Mouse (Mus musculus) midbrain, embryonic 14.5 days (tissue): ENCODE results near the gene Fcho1. TPM values are rescaled to one million over a fixed set of nuclear protein-coding genes. Genes with fewer than 3 reads are reported as not detected.

ENCODE experiments used
- ATAC-seq: fragments of 200-750 bp; cut with Nextera tagmentation; 2 replicates; pipeline ENCODE4 v1.8.0; 2017; ENCODE audit warnings: moderate number of reproducible peaks, moderate library complexity; ENCODE audit not compliant: low FRiP score, low TSS enrichment
- DNase-seq: peaks from one replicate; pipeline ENCODE4 v3.0.0-alpha.2; 2015
- H3K27ac ChIP-seq: fragments of 300-500 bp; sonication (generic); replicated peaks from 2 replicates; pipeline ENCODE4 v1.5.1; 2014; ENCODE audit warnings: mild to moderate bottlenecking, low read depth, low read length, moderate library complexity
- H3K27me3 ChIP-seq: fragments of 300-500 bp; sonication (generic); 2 replicates; pipeline ENCODE4 v1.6.1; 2014; ENCODE audit warnings: low read length, control low read depth, mixed read lengths; ENCODE audit not compliant: control insufficient read depth, insufficient read depth
- H3K36me3 ChIP-seq: fragments of 300-500 bp; sonication (generic); 2 replicates; pipeline ENCODE4 v1.6.1; 2014; ENCODE audit warnings: low read length, control low read depth; ENCODE audit not compliant: control insufficient read depth, insufficient read depth
- H3K4me1 ChIP-seq: fragments of 300-500 bp; sonication (generic); 2 replicates; pipeline ENCODE4 v1.6.1; 2014; ENCODE audit warnings: mild to moderate bottlenecking, antibody characterized with exemption, low read length, control low read depth; ENCODE audit not compliant: control insufficient read depth, insufficient read depth
- H3K4me2 ChIP-seq: fragments of 300-500 bp; sonication (generic); 2 replicates; pipeline ENCODE4 v1.6.1; 2014; ENCODE audit warnings: mild to moderate bottlenecking, low read length, moderate library complexity
- H3K4me3 ChIP-seq: fragments of 300-500 bp; sonication (generic); replicated peaks from 2 replicates; pipeline ENCODE4 v1.5.1; 2014; ENCODE audit warnings: low read depth, low read length
- H3K9ac ChIP-seq: fragments of 300-500 bp; sonication (generic); replicated peaks from 2 replicates; pipeline ENCODE4 v1.6.1; 2014; ENCODE audit warnings: mild to moderate bottlenecking, low read length, moderate library complexity
- H3K9me3 ChIP-seq: fragments of 300-500 bp; sonication (generic); 2 replicates; pipeline ENCODE4 v1.6.1; 2016; ENCODE audit warnings: low read length, control low read depth, mixed read lengths; ENCODE audit not compliant: control insufficient read depth
- WGBS: fragments of 180-500 bp; shearing (Covaris S2); extraction: QIAGEN DNeasy Blood & Tissue Kit; methylation state at CpG from one replicate; pipeline ENCODE4 v1.1.7; 2014; 5-methylcytosine and 5-hydroxymethylcytosine counted together
- polyA plus RNA-seq: library from polyadenylated mRNA; unstranded; fragments of >200 nt; fragmentation: Nextera tagmentation; extraction: Ambion mirVana; gene quantifications from 2 replicates; pipeline ENCODE4 v1.2.1, GENCODE M21; 2014

Fcho1 gene
- polyA plus RNA-seq, 1 experiment from 2014 or later = 74.6 TPM

DNA sequence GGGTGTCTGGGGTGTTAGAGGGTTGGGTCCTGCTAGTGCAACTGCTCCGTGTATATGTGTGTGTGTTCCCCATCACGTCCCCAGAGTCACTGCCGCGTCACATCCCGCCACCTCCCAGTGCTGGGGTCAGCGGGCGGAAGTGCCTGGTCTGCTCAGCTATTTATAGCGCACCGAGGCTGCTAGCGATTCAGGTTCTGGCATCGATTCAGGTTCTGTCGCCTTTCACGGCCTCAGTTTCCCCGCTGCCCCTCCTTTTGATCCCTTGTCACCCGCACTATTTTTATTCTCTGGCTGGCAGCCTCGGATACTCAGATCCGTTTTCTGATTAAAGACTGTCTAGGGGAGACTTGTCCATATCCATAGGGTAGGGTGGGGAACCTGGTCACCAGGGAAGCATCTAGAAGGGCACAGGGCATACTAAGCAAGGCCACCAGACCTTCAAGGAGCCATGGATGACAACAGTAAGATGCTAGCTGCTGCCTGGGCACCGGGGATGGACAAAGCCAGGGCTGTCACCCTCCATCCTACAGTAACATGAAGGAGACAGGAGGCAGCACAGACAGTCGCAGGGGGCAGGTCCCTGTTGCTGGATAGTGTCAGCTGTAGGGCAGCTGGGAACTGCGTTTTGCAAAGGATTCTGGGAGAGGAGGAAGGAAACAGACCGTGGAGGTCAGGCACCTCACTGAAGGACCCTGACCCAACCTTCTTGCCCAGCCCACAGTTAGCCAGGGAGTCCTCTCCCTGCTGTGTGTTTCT is 57.1 kb downstream of the Fcho1 start:
- H3K27ac ChIP-seq = 0 out of 2 replicates have a peak overlapping the region, but pooled peaks have one; percentile 41
- peak overlapping the region; percentile 55; the same call in 1 of the 2 replicates for H3K9ac ChIP-seq
- H3K4me1 ChIP-seq = peaks cover 44% of the 10 kb centered on the region
- H3K36me3 ChIP-seq = peaks cover 9% of the 10 kb centered on the region
- peak; percentile 49 for DNase-seq
- no peak overlapping the region for H3K4me3 ChIP-seq
- ATAC-seq = no peak
- peak overlapping the region; percentile 43 for H3K4me2 ChIP-seq
- H3K9me3 ChIP-seq = no peaks in the 10 kb centered on the region
- 5% methylated on average over 21 of the region's 21 CpGs for WGBS
- peaks cover 4% of the 10 kb centered on the region; the same call in 1 of the 2 replicates for H3K27me3 ChIP-seq

DNA sequence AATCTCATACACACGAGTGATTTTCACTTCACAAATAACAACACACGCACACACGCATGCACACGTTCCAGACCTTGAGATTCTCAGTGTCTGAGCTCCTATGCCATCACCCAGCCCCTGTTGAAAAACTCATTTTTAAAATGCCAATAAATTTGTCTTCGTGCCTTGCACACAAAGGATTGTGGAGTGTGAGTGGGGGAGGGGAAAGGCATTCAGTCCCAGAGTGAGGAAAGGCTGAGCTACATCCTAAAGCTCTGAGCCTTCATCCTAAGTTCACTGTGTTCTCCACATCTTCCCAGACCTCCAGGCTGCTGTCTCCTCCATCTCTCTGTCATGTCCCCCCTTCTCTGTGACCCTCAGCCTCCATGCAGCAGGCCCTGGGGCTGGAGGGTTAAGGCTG is 58.3 kb downstream of the Fcho1 start:
- WGBS = 34% methylated on average over 5 of the region's 5 CpGs
- Histone ChIP-seq H3K4me2 (peak overlapping the region; percentile 43), H3K36me3 (peaks cover 21% of the 10 kb centered on the region), H3K9ac (peak overlapping the region; percentile 55), H3K9me3 (no peaks in the 10 kb centered on the region), H3K4me1 (peaks cover 44% of the 10 kb centered on the region), H3K27ac (peak overlapping the region; percentile 66), H3K4me3 (no peak overlapping the region), H3K27me3 (peaks cover 4% of the 10 kb centered on the region; the same call in 1 of the 2 replicates)
- no peak for ATAC-seq
- peak; percentile 68 for DNase-seq

DNA sequence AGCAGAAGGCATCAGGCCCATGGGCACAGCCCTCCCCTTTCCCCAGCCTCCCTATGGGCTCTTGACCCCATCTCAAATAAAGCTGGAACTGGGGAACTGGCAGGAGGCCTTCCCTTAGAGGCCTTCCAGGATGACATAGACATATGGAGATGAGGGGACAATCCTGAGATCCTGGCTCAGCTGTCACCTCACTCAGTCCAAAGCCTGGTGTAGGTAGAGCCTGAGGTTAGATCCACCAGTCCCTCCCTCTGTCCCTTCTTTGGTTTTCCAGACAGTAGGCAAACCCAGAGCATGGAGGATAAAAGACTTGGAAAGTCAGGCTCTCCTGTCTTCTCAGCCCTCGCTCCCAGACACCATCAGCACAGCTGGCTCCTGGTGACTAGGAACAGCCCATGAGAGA is 58.7 kb downstream of the Fcho1 start:
- Histone ChIP-seq H3K27ac (peak overlapping the region; percentile 66), H3K4me2 (peak overlapping the region; percentile 43), H3K27me3 (peaks cover 4% of the 10 kb centered on the region; the same call in 1 of the 2 replicates), H3K4me3 (no peak overlapping the region), H3K9me3 (no peaks in the 10 kb centered on the region), H3K4me1 (peaks cover 41% of the 10 kb centered on the region), H3K36me3 (peaks cover 25% of the 10 kb centered on the region), H3K9ac (peak overlapping the region; percentile 55; the same call in 1 of the 2 replicates)
- WGBS = 19% methylated on average over 1 of the region's 1 CpGs
- DNase-seq (no peak), ATAC-seq (no peak)

DNA sequence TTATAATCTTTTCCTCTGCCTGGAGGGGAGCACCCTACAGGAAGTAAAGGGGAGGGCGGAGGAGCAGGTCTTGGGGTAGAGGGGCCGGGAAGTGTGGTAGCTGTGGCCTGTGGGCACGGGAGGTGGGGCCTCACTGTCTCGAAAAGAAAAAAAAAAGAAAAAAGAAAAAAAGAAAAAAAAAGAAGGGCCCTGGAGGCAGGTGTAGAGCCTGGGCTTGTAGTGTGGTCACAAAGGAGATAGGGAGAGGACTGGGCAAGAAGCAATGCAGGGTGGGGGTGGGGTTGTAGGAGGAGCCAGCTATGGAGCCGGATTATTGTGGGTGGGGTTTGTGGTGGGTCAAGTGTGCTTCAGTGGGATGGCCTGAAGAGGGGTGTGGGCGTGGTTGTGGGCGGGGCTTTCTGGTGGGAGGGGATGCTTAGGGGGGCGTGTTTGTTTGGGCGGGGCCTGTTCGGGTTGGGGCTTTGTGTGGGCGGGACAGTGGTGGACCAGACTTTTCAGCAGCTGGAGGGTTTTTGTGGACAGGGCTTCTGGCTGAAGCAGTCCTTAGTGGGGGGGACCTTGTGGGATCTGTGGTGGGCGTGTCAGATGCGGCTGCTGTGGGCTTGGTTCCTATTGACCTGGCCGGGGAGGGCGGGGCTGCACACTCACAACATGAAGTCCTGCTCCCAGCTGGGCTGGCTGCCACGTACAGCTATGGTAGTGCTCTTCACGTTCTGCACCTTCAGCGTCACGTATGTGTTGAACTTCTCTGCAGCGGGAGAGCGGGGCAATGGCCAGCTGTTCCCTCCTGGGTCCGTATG is 60.0 kb downstream of the Fcho1 start:
- peak overlapping the region; percentile 23 for H3K4me2 ChIP-seq
- ATAC-seq (peak; percentile 10; the same call in 1 of the 2 replicates), DNase-seq (peak; percentile 71)
- peaks cover 41% of the 10 kb centered on the region for H3K4me1 ChIP-seq
- H3K4me3 ChIP-seq = no peak overlapping the region
- H3K36me3 ChIP-seq = peaks cover 31% of the 10 kb centered on the region
- no peaks in the 10 kb centered on the region for H3K9me3 ChIP-seq
- peaks cover 4% of the 10 kb centered on the region; the same call in 1 of the 2 replicates for H3K27me3 ChIP-seq
- 6% methylated on average over 22 of the region's 22 CpGs for WGBS
- no peak overlapping the region for H3K27ac ChIP-seq
- no peak overlapping the region for H3K9ac ChIP-seq

DNA sequence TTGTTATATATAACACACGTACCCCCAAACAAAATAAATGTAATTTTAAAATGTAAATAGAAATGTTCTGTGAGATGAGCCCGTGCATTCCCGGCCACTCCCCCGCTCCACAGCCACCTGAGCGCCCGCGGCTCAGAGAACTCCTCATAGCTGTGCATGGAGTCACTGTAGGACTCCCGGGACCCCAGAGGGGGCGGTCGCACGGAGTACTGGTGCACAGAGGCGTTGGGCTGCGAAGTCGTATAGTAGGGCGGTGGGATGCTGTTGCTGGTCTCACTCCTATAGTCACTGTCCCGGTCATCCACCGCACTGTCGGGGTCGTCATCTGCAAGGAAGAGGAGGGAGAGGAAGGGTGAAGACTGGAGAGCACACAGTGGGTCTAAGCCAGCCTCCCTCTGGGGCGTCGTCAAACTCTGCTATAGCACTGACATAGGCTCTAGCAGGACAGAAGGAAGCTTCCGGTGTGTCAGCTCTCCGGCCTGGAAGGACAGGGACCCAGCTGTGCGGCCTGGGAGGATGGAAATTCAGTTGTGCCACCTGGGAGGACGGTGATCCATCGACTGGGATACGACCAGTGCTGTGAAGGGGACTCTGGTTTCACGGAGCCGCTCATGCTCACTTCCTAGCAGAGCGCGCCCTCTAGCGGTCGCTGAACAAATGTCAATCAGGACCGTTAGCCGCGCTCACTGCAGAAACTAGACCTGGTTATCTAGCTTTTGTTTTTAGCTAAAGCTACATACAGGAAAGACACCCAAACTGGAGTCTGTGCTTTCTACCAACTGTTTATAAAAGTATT is 65.0 kb downstream of the Fcho1 start:
- peaks cover 52% of the 10 kb centered on the region for H3K36me3 ChIP-seq
- WGBS = 6% methylated on average over 36 of the region's 36 CpGs
- H3K9me3 ChIP-seq = no peaks in the 10 kb centered on the region
- H3K9ac ChIP-seq = no peak overlapping the region
- ATAC-seq = peak; percentile 62
- H3K4me3 ChIP-seq = no peak overlapping the region
- no peak overlapping the region for H3K4me2 ChIP-seq
- H3K27me3 ChIP-seq = peaks cover 33% of the 10 kb centered on the region
- H3K27ac ChIP-seq = no peak overlapping the region
- peak; percentile 96 for DNase-seq
- H3K4me1 ChIP-seq = 0 out of 2 replicates have a peak, but pooled peaks cover 4% of the 10 kb centered on the region

DNA sequence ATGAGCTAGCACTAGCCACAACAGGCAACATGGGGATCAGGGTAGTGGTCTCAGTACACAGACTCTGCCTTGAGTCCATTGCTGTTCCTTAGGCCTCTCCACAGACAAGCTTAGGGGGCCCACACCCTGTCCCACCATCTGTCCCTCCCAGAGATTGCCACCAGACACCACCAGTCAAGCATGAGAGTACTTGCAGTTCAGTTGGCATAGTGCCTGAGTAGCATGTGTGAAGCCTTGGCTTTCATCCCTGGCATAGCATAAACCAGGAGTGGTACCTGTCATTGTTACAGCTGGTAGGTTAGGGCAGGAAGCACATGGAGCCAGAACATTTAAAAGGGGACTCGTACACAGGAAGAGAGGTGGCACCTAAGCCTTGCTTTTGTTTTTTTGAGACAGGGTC is 65.8 kb downstream of the Fcho1 start:
- Histone ChIP-seq H3K4me2 (no peak overlapping the region), H3K9ac (no peak overlapping the region), H3K27ac (no peak overlapping the region), H3K4me3 (no peak overlapping the region), H3K9me3 (no peaks in the 10 kb centered on the region), H3K27me3 (peaks cover 38% of the 10 kb centered on the region), H3K36me3 (peaks cover 55% of the 10 kb centered on the region), H3K4me1 (no peaks in the 10 kb centered on the region)
- no peak for ATAC-seq
- DNase-seq = no peak
- 69% methylated on average over 1 of the region's 1 CpGs for WGBS

DNA sequence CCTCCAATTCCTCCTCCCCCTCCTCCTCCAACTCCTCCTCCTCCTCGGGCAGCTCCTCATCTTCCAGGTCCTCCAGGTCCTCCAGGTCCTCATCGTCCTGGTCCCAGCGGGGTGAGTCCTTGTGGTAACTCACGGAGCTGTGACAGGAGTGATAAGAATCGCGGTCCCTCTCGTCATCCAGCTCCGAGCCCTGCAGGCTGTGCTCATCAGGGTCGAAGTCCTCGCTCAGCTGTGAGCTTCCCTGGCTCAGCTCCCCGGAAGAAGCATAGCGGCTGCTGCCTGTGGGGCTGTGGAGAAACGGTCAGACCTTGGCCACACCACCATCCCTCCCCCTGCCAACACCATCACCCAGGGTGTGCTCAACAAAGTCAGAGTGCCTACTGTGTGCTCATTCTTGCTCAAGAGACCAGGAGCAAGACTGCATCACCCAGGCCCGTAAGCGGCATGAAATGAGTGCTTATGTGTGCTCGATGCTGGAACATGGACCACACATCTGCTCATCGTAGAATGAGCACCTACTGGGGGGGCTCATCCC is 66.9 kb downstream of the Fcho1 start:
- 26% methylated on average over 17 of the region's 17 CpGs for WGBS
- no peak overlapping the region for H3K4me3 ChIP-seq
- no peak for DNase-seq
- H3K4me2 ChIP-seq = no peak overlapping the region
- peaks cover 38% of the 10 kb centered on the region for H3K27me3 ChIP-seq
- no peaks in the 10 kb centered on the region for H3K9me3 ChIP-seq
- H3K36me3 ChIP-seq = peaks cover 47% of the 10 kb centered on the region
- H3K4me1 ChIP-seq = no peaks in the 10 kb centered on the region
- no peak overlapping the region for H3K27ac ChIP-seq
- ATAC-seq = no peak
- no peak overlapping the region for H3K9ac ChIP-seq
